In genomic region chr12:27599149-27599548, GRCm38 (mm10) we compare ENCODE assay signal across 8 mouse cellular contexts.
DNase-seq lines count a peak whose midpoint lies in the region; ATAC-seq lines count a peak whose summit lies in the region.

No protein-coding gene starts in this region.

- ATAC-seq in megakaryocyte progenitor cell, adult 5-6 weeks (replicated peaks; ENCODE audit: poor library complexity): peak; percentile 60; the same call in 1 of the 2 replicates

- DNase-seq in 416B (ENCODE audit: low read depth) (peak; percentile 17), MN1 (ENCODE audit: low spot score) (peak; percentile 45)
- peak; percentile 25 to 64 for DNase-seq in cerebellum, postnatal 25 days
- DNase-seq in gastrocnemius, postnatal 10 days: peak; percentile 71
- peak; percentile 72 to 80 for DNase-seq in layer of hippocampus, postnatal 10 days (ENCODE audit: low spot score in 2 of 2)
- peak; percentile 82 for DNase-seq in testis, postnatal 10 days (ENCODE audit: low spot score)
- no peak for DNase-seq in spleen, adult 12 weeks (ENCODE audit: low spot score)
